Mouse (Mus musculus): ENCODE measurements around the gene Hoxc5.

GRCm38 (mm10) chr15:102997939-102998355 lies 30.7 kb downstream of the Hoxc5 start, which contains the start of gene Hoxc6:
- TF ChIP-seq EP300 (IDR thresholded peaks at IDR 0.05; ENCODE audit: low read depth) (no peak), CTCF (IDR thresholded peaks at IDR 0.05; ENCODE audit: low read depth) (no peak)
